Mouse (Mus musculus) kidney, postnatal 10 days (tissue): ENCODE results near the gene Zdhhc22.
A peak's percentile ranks its signal among the peaks of the same experiment; 100 is the strongest.

ENCODE experiments used
- DNase-seq: peaks from one replicate; pipeline ENCODE4 v3.0.0; 2021; ENCODE audit warnings: mixed read lengths

The Zdhhc22 gene

DNA sequence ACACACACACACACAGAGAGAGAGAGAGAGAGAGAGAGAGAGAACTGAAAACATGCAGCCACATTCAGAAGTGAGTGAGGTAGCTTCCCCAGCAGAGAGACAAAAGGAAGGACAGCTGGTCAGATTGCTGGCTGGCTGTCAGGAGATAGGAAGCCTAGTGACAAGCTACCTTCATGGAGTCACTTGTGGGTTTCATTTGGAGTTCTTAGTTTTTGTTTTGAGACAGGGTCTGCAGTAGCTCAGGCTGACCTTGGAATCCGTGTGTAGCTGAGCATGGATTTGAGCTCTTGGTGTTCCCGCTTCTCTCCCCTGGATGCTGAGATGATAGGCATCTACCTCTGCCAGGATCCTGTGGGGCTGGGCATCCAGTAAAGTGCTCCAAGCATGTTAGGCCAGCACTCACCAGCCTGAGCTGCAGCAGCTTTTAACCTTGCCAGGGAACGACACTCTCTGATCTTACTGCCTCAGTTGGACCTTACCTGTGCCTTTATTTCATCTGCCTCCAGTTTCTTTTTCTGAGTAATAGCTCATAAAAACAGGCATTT lies 29.4 kb downstream of the Zdhhc22 start:
- DNase-seq, result no peak

- DNase-seq, result no peak
Observed at GRCm38 (mm10) chr12:86960138-86960537, 30.1 kb downstream of the Zdhhc22 start.

DNA sequence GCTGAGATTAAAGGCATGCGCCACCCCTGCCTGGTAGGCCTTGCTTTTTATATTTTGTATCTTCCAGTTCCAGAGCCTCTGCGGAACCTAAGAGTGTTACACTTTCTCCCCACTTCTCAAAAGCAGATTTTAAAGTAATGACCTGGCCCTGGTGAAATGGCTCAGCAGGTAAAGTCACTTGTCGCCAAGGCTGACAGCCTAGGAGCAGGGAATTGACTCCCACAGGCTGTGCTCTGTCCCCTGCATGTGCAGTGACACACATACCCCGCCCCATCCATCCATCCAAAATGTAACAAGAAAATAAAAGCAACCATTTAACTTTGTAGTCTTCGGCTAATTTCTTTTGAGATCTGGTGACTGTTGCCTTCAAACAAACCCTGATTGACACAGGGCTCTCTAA lies 30.6 kb downstream of the Zdhhc22 start:
- DNase-seq, result no peak

DNA sequence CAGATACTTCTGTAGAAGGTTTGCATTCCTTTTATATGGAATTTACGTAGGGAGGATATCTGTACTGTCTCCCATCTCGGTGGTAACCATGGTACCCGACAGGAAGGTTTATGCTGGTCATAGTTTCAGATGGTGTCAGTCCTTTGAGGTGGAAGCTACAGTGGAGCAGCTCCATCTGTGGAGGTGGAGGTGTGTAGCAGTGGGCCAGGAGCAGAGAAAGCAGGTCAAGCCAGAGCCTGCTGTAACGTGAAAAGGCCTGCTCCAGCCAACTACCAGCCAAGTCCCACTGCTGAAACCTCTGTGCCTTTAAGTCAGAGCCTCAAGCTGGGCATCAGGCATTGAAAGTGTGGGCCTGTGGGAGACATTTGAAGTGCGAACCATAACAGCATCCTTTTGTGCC lies 31.7 kb downstream of the Zdhhc22 start:
- DNase-seq, result no peak

DNA sequence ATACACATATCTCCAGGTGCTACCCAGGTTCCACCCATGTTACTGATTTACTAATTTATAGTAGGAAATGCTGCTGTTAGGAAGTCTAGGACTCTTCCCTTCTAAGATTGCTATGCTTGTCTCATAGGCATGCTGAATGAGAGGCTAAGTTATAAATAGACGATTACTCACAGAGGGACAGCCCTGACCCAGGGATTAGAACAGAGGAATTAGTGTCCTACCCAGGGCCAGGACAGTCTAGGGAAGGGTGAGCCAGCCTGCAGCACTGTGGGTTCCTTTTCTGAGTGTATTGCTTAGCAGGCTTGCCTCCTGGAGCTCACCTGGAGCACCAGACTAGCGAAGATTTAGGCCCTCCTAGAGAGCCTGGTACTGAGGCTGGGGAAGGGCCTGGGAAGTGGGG lies 34.3 kb downstream of the Zdhhc22 start:
- no peak for DNase-seq

DNA sequence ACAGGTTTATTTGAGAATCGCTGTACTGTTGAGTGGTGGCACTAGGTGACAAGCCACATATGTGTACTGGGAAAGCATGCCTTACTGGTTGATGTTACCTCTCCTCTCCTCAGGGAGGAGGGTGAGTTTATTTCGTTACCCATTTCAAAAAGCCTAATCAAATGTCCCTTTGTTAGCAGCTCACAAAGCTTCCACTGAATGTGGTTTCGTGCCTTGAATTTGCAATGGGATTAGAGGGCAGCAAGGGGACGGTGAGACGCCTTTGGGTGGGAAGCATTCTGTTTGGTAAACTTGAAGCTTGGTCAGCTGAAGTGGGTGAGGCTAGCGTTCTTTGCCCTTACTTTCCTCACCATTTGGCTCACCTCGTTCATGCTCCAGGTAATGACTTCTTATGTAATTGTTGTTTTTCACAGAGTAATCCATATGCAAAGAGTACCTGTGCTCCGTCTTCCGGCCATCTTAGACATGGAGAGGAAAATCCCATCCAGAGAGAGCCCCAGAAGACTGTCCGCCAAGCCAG lies 37.8 kb downstream of the Zdhhc22 start:
- DNase-seq, result no peak

- DNase-seq, result no peak
Observed at GRCm38 (mm10) chr12:86950961-86951360, 39.3 kb downstream of the Zdhhc22 start.

DNA sequence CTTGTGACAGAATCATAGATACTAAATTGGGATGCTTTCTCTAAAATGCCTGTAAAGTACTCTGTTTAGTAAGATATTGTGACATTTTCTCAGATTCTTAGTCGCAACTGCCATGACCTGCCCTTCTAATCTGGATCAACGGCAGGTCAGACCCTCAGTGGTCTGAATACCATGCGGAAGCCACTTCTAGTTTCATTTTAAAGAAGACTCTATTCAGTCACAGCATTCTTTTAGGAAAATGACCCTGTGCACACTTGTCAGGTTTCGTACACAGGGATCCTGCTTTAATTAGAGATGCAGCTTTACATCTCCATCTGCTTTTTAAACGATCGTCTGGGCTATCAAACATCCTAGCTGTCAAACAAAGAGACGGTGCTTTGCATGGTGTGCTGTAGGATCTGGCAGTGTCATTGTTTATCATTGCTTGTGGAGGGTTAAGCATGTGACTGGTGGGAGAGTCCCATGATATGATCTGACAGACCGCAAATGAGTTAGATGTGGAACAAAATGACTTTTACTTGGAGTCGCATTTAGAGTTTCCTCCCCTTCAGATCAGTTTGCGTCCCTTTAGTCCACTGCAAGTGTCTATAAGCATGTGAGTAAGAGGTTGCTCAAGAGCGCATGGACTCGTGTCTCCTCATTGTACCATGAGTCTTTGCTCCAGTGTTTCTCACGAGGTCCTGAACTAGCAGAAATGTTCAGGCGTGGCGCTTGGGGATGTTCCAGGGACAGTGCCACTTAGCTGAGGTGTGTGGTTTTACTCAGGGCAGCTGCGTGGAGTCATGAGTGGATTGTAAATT lies 39.9 kb downstream of the Zdhhc22 start:
- no peak for DNase-seq

DNA sequence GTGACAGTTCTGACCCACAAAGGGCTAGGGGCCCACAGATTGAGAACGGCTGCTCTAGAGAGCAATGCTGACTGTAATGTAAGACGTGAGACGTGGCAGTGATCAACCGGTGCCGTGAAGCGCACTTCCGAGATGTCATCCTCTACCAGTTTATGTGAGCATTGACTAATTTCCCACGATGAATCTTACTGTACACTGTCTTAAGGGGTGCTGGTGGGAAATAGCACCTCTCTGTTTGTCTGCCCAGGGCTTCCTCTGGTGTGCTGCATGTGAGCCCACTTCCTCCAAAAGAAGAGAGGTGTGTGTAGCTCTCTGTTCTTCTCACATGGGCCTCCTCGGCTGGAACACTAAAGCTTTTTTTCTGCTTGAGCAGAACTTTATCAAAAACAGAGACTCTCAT lies 40.7 kb downstream of the Zdhhc22 start:
- DNase-seq, result no peak

DNA sequence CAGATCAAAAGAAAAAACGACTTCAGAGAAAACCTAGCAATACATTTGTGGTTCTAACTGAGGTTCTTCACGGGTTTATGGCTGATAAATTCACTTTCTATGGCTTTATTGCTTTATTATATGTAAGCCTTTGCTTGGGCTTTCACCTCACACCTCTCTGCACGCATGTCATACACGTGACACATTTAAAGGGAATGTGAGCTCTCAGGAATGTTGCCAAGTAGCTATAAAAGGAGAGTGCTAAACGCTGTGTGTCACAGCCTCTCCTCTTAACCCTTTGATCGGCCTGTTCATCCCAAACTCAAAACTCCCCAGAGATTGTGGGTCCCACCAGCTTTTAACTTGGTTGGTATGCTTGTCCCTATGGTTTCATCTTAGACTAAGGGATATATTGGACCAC lies 41.6 kb downstream of the Zdhhc22 start:
- DNase-seq, result no peak

- peak; percentile 73 for DNase-seq
Observed at GRCm38 (mm10) chr12:86947681-86948401, 42.4 kb downstream of the Zdhhc22 start.

DNA sequence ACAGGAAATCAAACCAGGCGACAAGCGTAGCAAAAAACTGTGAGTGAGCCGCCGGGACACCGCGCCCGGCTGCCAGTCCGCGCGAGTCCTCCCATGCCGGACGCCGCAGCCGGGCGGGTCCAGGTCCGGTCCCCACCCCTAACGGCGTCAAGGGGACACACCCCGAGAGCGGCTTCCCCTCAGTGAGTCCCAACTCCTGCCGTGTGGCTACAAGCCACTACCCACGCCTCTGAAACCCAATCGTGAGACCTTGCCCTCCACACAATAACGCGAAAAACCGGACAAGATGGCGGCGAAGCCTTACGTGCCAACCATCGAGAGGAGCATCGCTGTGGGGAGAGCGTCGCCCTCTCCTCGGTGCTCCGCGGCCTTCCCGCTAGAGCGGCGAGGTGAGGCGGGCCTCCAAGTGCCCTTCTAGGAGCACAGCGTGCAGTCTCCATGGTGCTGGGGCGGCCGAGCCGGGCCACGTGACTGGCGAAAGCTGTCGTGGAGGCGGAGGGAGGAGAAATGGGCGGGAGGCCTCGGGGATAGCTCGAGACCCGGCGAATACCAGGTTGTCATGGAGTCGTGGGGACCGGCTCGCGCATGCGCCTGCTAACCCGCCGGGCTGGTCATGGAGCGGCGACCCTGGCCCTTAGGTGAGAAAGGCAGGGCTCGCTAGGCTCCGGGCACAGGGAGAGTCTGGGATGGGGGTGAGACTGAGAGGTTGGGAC lies 43.2 kb downstream of the Zdhhc22 start, which contains the start of gene Cipc:
Gene Cipc (plus strand): TSS at position 182 of the 713 bp plus-strand sequence.
- peak; percentile 99 for DNase-seq

DNA sequence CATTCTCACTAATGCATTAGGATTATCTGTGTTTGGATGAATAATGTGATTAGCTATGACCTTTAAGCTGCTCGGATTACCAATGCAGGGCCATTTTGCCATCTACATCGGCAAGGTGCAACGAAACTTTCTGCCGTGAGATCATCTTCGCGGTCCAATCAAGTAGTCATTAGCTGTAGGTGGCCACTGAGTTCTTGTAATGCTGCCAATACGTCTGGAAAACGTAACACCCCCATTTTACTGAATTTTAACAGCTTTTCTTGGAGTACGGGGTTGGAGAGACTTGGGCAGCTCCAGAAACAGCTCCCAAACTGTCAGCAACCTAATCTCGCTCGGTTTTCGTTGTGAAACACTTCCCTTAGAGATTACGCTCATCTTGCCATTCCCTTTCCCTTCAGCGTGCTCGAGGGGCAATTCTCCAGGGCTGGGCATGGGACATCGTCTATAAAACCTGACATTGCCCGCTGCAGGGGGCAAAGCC lies 43.9 kb downstream of the Zdhhc22 start:
- DNase-seq, result no peak

DNA sequence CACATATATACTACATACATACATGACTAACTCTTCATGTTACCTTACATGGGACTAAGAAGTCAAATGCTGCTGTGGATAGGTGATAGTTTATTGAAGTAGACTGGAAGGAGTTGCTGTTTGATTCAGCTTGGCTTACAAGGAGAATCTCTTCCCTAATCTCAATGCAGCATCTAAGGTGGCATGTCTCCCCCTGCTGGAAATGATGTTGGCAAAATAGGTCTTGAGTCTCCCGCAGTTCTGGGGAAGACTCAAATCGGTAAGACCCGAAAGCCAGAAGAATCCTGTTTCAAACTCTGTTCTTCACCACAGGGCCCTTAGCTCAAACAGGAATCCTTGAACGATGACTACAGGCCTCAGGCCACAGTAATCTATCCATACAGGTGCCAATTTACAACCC lies 45.1 kb downstream of the Zdhhc22 start:
- peak; percentile 83 for DNase-seq

- no peak for DNase-seq
Observed at GRCm38 (mm10) chr12:86943421-86943820, 46.8 kb downstream of the Zdhhc22 start.

DNA sequence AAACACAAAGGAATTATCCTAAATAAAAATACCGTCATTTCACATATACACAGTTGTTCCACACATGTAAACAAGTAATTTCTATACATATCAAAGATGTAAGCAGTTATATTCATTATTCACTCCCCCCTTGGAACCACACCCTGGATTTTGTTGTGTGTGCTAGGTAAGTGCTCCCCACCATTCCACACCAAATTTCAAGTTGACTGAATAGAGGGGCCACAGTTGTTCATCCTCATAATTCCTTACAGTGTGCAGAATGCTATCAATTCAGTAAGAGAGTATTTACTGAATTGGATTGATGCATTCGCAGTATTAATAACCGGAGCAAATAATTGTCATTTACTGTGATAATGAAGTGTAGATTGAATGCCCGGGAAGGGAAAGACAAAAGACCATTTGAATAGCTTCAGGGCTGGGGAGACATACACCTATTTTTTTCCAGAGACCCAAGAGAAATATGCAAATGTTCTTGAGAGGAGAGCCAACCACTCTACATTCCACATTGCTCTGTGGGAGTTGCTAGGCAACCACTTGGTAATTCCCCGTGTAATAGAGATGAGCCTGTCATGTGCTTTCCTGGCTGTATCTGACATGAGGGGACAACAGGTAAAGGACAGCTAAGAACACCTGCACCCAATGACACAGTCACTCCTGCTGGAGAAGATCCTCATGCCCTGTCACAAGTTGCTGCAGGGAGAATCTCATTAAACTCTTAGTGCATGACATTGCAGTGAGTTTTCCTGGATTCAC lies 48.3 kb downstream of the Zdhhc22 start:
- no peak for DNase-seq

GRCm38 (mm10) chr12:86941173-86941572 lies 49.1 kb downstream of the Zdhhc22 start:
- DNase-seq, result no peak

DNA sequence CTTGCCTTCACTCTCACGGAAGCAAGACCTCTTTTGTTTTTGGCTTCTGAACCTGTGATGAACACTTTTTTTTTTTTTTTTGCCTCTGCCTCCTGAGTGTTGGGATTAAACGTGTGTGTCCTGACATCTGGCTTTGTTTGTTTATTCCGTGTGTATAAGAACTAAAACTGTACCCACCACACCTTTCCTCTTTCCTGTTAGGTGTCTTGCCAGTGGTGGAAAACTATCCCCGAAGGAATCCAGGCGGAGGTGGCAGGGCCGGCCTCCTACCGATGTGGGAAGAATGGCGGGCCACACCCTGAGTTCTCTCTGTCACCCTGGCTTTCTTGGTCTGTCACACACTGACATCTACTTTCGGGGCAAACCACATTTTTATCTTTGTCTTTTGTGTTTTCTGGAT lies 51.7 kb downstream of the Zdhhc22 start:
- DNase-seq, result no peak

- no peak for DNase-seq
Observed at GRCm38 (mm10) chr12:86936587-86937343, 53.5 kb downstream of the Zdhhc22 start.

- no peak for DNase-seq
Observed at GRCm38 (mm10) chr12:86935692-86936282, 54.4 kb downstream of the Zdhhc22 start.

- no peak for DNase-seq
Observed at GRCm38 (mm10) chr12:86934748-86935147, 55.5 kb downstream of the Zdhhc22 start.
